Mouse (Mus musculus) megakaryocyte progenitor cell, adult 5-6 weeks (primary cell): ENCODE data around the gene Ficd. TPM values are rescaled to one million over a fixed set of nuclear protein-coding genes. Genes with fewer than 3 reads are reported as not detected.

Experiments used
- total RNA-seq, 2 experiments: library from RNA; stranded (forward) in 1 of 2; stranded (reverse) in 1 of 2; fragments of 157-497, 149-512 nt in 1 of 2; fragments of 200-1000 nt in 1 of 2; gene quantifications; 2 replicates each; pipeline versions ENCODE4 v1.2.3 to v1.2.4; 2015 to 2017

Gene Ficd
- total RNA-seq, 2 experiments from 2014 or later = 2.6 to 3.1 TPM

Other genes starting within 250 kb of the Ficd start
- not detected in 2 replicates for gene Wscd2, start 245.5 kb upstream of the Ficd start, total RNA-seq (2015)
- not detected in 2 replicates for gene Wscd2, start 245.5 kb upstream of the Ficd start, total RNA-seq (2017)
- 0.85 and 0.94 TPM in 2 replicates for gene Cmklr1, start 85.4 kb upstream of the Ficd start, total RNA-seq (2015)
- gene Cmklr1, start 85.4 kb upstream of the Ficd start, total RNA-seq (2017) = not detected in 2 replicates
- not detected in 2 replicates for gene 1700069L16Rik, start 11.0 kb upstream of the Ficd start, total RNA-seq (2015)
- not detected in 2 replicates for gene 1700069L16Rik, start 11.0 kb upstream of the Ficd start, total RNA-seq (2017)
- gene Sart3, start 36.7 kb downstream of the Ficd start, total RNA-seq (2015) = 16.2 and 17.2 TPM in 2 replicates
- 26.0 and 37.7 TPM in 2 replicates for gene Sart3, start 36.7 kb downstream of the Ficd start, total RNA-seq (2017)
- gene Iscu, start 36.9 kb downstream of the Ficd start, total RNA-seq (2015) = 108 TPM in 2 replicates
- 87.2 and 98.4 TPM in 2 replicates for gene Iscu, start 36.9 kb downstream of the Ficd start, total RNA-seq (2017)
- gene Tmem119, start 64.7 kb downstream of the Ficd start, total RNA-seq (2015) = 6.5 and 7.2 TPM in 2 replicates
- 5.6 and 8.2 TPM in 2 replicates for gene Tmem119, start 64.7 kb downstream of the Ficd start, total RNA-seq (2017)
- gene Selplg, start 96.8 kb downstream of the Ficd start, total RNA-seq (2015) = 244 and 245 TPM in 2 replicates
- gene Selplg, start 96.8 kb downstream of the Ficd start, total RNA-seq (2017) = 82.0 and 99.0 TPM in 2 replicates
- 59.7 and 63.9 TPM in 2 replicates for gene Coro1c, start 173.0 kb downstream of the Ficd start, total RNA-seq (2015)
- 81.8 and 83.9 TPM in 2 replicates for gene Coro1c, start 173.0 kb downstream of the Ficd start, total RNA-seq (2017)